Mouse (Mus musculus): ENCODE results near the gene Gm37240.

DNA sequence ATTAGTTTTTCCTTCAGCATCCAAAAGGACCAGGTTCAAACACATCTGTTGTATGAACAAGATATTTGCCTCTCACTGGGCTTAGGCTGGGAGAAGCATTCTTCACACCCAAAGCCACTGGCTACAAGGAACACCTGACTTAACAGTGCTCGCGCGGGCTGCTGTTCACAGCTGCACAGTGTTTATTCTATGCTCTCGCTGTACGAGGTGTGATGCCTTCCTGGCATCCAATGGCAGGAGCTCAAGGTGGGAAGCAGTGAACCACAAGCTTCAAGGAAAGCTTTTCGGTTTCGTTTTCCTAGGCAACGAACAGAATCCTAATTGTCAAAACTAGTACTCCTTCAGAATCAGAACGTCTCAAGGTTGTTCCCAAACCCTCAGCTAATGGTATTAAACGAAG, 110.6 kb downstream of the Gm37240 start:
- TF ChIP-seq ZC3H11A (IDR thresholded peaks at IDR 0.05; ENCODE audit: borderline replicate concordance, low read depth, low read length) (no peak), HCFC1 (IDR thresholded peaks at IDR 0.05; ENCODE audit: borderline replicate concordance, insufficient read depth, low read length) (no peak), ZNF384 (IDR thresholded peaks at IDR 0.05; ENCODE audit: low read depth, low read length) (no peak)

All from ES-E14 (cell line).